ENCODE assay signal across 13 mouse cellular contexts in genomic region chr11:72963058-72963788, GRCm38 (mm10). TPM values are rescaled to one million over a fixed set of nuclear protein-coding genes. Genes with fewer than 3 reads are reported as not detected.
DNase-seq lines count a peak whose midpoint lies in the region; ATAC-seq and TF ChIP-seq lines count a peak whose summit lies in the region.
"Had no signal": no experiment of that assay in that cellular context is flagged by ENCODE, and none has a peak within 500 bp of the region (broad histone marks: within the 10 kb centered on the region; RNA-seq: fewer than 3 reads in every experiment).

No protein-coding gene starts in this region.

- peaks cover 48% of the 10 kb centered on the region for H3K79me2 ChIP-seq in CH12.LX (replicated peaks; ENCODE audit: control insufficient read depth, extremely low read depth, insufficient read depth, poor library complexity, severe bottlenecking)

- H3K4me3 ChIP-seq in kidney, embryonic 16.5 days (ENCODE audit: low read length) = no peak overlapping the region
- peak overlapping the region; percentile 75 to 95 (median 80) for H3K4me3 ChIP-seq in CH12.LX (replicated peaks in 1 of 3; ENCODE audit: low read depth in 2 of 3, low read length in 2 of 3, poor library complexity in 1 of 3)
- no peak overlapping the region for H3K4me3 ChIP-seq in intestine, embryonic 15.5 days (replicated peaks)
- peak overlapping the region; percentile 13 for H3K4me3 ChIP-seq in small intestine, adult 2 months (ENCODE audit: low read depth, low read length)
- no peak overlapping the region for H3K4me3 ChIP-seq in left cerebral cortex, adult 2 months
- H3K4me3 ChIP-seq: neural tube, embryonic 13.5 days had no signal

- TF ChIP-seq EP300 in CH12.LX (IDR thresholded peaks at IDR 0.05; ENCODE audit: low read length) = no peak

- no peaks in the 10 kb centered on the region for H3K9me3 ChIP-seq in kidney, embryonic 16.5 days (ENCODE audit: low read length)
- no peaks in the 10 kb centered on the region for H3K9me3 ChIP-seq in CH12.LX (replicated peaks; ENCODE audit: low read length)
- no peaks in the 10 kb centered on the region for H3K9me3 ChIP-seq in intestine, embryonic 15.5 days
- H3K9me3 ChIP-seq: neural tube, embryonic 13.5 days had no signal

- dilution Hi-C loops in CH12.LX (cut with MboI; ENCODE audit: extremely low pct_ligation_motif_present, extremely low pct_unique_long_range_greater_than_20kb, low sequenced_read_pairs) = no loop called here

- in situ Hi-C loops in CH12.LX (cut with MboI; ENCODE audit: low pct_ligation_motif_present, low pct_unique_long_range_greater_than_20kb, low sequenced_read_pairs) = no loop called here

- TF ChIP-seq CTCF in CH12.LX (conservative IDR thresholded peaks at IDR 0.05 in 1 of 2, IDR thresholded peaks at IDR 0.05 in 1 of 2; ENCODE audit: low read depth in 2 of 2, low read length in 2 of 2) = no peak
- no peak for TF ChIP-seq CTCF in small intestine, adult 2 months (IDR thresholded peaks at IDR 0.05; ENCODE audit: extremely low read depth, insufficient read length, insufficient replicate concordance, low read depth, low read length)
- no peak for TF ChIP-seq CTCF in left cerebral cortex, adult 2 months (IDR thresholded peaks at IDR 0.05)

- no peak for TF ChIP-seq RAD21 in CH12.LX (IDR thresholded peaks at IDR 0.05; ENCODE audit: low read depth, low read length)

- peak; percentile 65 for TF ChIP-seq POLR2A in CH12.LX (IDR thresholded peaks at IDR 0.05; ENCODE audit: low read depth, low read length)
- TF ChIP-seq POLR2A in small intestine, adult 2 months (IDR thresholded peaks at IDR 0.05; ENCODE audit: low read depth, low read length) = no peak

- 34% methylated on average over 7 of the region's 7 CpGs for WGBS in kidney, embryonic 16.5 days
- WGBS in intestine, embryonic 15.5 days = 27% methylated on average over 7 of the region's 7 CpGs
- WGBS in small intestine, adult 2 months = 58% methylated on average over 7 of the region's 7 CpGs

- no peak overlapping the region for H3K9ac ChIP-seq in kidney, embryonic 16.5 days (replicated peaks; ENCODE audit: low read length)
- peak overlapping the region; percentile 68 for H3K9ac ChIP-seq in CH12.LX (ENCODE audit: insufficient read depth, low read depth)
- H3K9ac ChIP-seq in intestine, embryonic 15.5 days = no peak overlapping the region
- H3K9ac ChIP-seq: neural tube, embryonic 13.5 days had no signal

- 0 out of 2 replicates have a peak, but pooled peaks have one; percentile 29 for ATAC-seq in kidney, embryonic 16.5 days (ENCODE audit: low FRiP score, low TSS enrichment)
- peak; percentile 51 for ATAC-seq in intestine, embryonic 15.5 days
- ATAC-seq: inflammation-experienced regulatory T-cells, adult 6 months; Patski had no signal

- H3K4me2 ChIP-seq in kidney, embryonic 16.5 days (replicated peaks; ENCODE audit: low read depth, low read length) = no peak overlapping the region
- peak overlapping the region; percentile 72 for H3K4me2 ChIP-seq in CH12.LX (ENCODE audit: insufficient read depth, low read depth, poor library complexity, severe bottlenecking)
- peak overlapping the region; percentile 22 for H3K4me2 ChIP-seq in intestine, embryonic 15.5 days (replicated peaks)
- H3K4me2 ChIP-seq: neural tube, embryonic 13.5 days had no signal

- intact Hi-C loops in left cerebral cortex, adult 2 months (cut with DNase I) = no loop called here

- H3K36me3 ChIP-seq in kidney, embryonic 16.5 days (ENCODE audit: insufficient read depth, low read length) = no peaks in the 10 kb centered on the region
- H3K36me3 ChIP-seq in CH12.LX (replicated peaks in 1 of 2; ENCODE audit: control insufficient read depth in 1 of 2, insufficient read depth in 1 of 2, low read length in 1 of 2) = peaks cover 30 to 40% of the 10 kb centered on the region in 2 experiments
- no peaks in the 10 kb centered on the region for H3K36me3 ChIP-seq in intestine, embryonic 15.5 days
- no peaks in the 10 kb centered on the region for H3K36me3 ChIP-seq in small intestine, adult 2 months (ENCODE audit: control insufficient read depth, insufficient read depth, low read length)
- H3K36me3 ChIP-seq: neural tube, embryonic 13.5 days had no signal

- peaks cover 35% of the 10 kb centered on the region for H3K4me1 ChIP-seq in kidney, embryonic 16.5 days (ENCODE audit: insufficient read depth, low read length)
- peaks cover 29 to 81% of the 10 kb centered on the region in 2 experiments for H3K4me1 ChIP-seq in CH12.LX (ENCODE audit: control insufficient read depth in 1 of 2, insufficient read depth in 2 of 2)
- peaks cover 53% of the 10 kb centered on the region for H3K4me1 ChIP-seq in intestine, embryonic 15.5 days (replicated peaks)
- H3K4me1 ChIP-seq in small intestine, adult 2 months (ENCODE audit: control insufficient read depth, insufficient read depth, insufficient read length, low read length) = peaks cover 30% of the 10 kb centered on the region

- no peak for DNase-seq in kidney, adult 9 months
- DNase-seq in CH12.LX (ENCODE audit: extremely low read depth) = no peak
- no peak for DNase-seq in lung, postnatal 25 days (ENCODE audit: low spot score)
- DNase-seq in left cerebral cortex, adult 2 months (ENCODE audit: extremely low spot score in 1 of 2, low spot score in 2 of 2) = no peak
- DNase-seq: cerebellum, adult 18-20 months; gastrocnemius, postnatal 10 days had no signal

- H3K27me3 ChIP-seq in kidney, embryonic 16.5 days (ENCODE audit: insufficient read depth, low read length) = peaks cover 30% of the 10 kb centered on the region
- H3K27me3 ChIP-seq in CH12.LX (replicated peaks) = no peaks in the 10 kb centered on the region
- H3K27me3 ChIP-seq in intestine, embryonic 15.5 days (replicated peaks) = peaks cover 11% of the 10 kb centered on the region
- H3K27me3 ChIP-seq in small intestine, adult 2 months (ENCODE audit: control insufficient read depth, insufficient read depth, low read length) = no peaks in the 10 kb centered on the region

- H3K27ac ChIP-seq in kidney, embryonic 16.5 days (ENCODE audit: low read length) = no peak overlapping the region
- peak overlapping the region; percentile 70 for H3K27ac ChIP-seq in CH12.LX (ENCODE audit: insufficient read depth, low read depth)
- H3K27ac ChIP-seq in intestine, embryonic 15.5 days = peak overlapping the region; percentile 69
- peak overlapping the region; percentile 47 for H3K27ac ChIP-seq in small intestine, adult 2 months (ENCODE audit: insufficient read depth, low read depth, low read length)
- no peak overlapping the region for H3K27ac ChIP-seq in left cerebral cortex, adult 2 months
- H3K27ac ChIP-seq: macrophage; neural tube, embryonic 13.5 days had no signal

TF ChIP-seq in CH12.LX, 34 proteins besides CTCF, POLR2A, EP300 and RAD21:
- TF ChIP-seq MEF2A (IDR thresholded peaks at IDR 0.05; ENCODE audit: borderline replicate concordance, low read depth, low read length) (0 out of 2 replicates have a peak, but pooled peaks have one; percentile 8), ZKSCAN1 (IDR thresholded peaks at IDR 0.05; ENCODE audit: borderline replicate concordance, low read depth, low read length) (no peak), MXI1 (IDR thresholded peaks at IDR 0.05; ENCODE audit: low read depth, low read length) (0 out of 2 replicates have a peak, but pooled peaks have one; percentile 57), ZMIZ1 (IDR thresholded peaks at IDR 0.05; ENCODE audit: low read depth, low read length) (peak; percentile 67; the same call in 1 of the 2 replicates), CHD1 (IDR thresholded peaks at IDR 0.05; ENCODE audit: low read depth, low read length) (peak; percentile 83), NELFE (IDR thresholded peaks at IDR 0.05; ENCODE audit: low read depth, low read length) (0 out of 2 replicates have a peak, but pooled peaks have one; percentile 26), IRF4 (IDR thresholded peaks at IDR 0.05; ENCODE audit: low read depth, low read length) (no peak), CHD2 (IDR thresholded peaks at IDR 0.05; ENCODE audit: low read length) (peak; percentile 54; the same call in 1 of the 2 replicates), USF1 (IDR thresholded peaks at IDR 0.05; ENCODE audit: low read depth, low read length) (no peak), POLR2AphosphoS2 (IDR thresholded peaks at IDR 0.05; ENCODE audit: low read depth, low read length) (no peak), TBP (conservative IDR thresholded peaks at IDR 0.05; ENCODE audit: low read depth, low read length) (no peak), BHLHE40 (IDR thresholded peaks at IDR 0.05; ENCODE audit: low read depth, low read length) (no peak), UBTF (IDR thresholded peaks at IDR 0.05; ENCODE audit: low read depth, low read length) (peak; percentile 60)

RNA-seq across cellular contexts. Expression of gene Atp2a3, which starts 2.3 kb away (rescaled TPM):
- 5.4 and 5.9 TPM in 2 replicates for polyA plus RNA-seq in kidney, embryonic 16.5 days (2015; fragmentation: Nextera tagmentation; extraction: Ambion mirVana)
- total RNA-seq in CH12.LX (2012; rRNA removed) (136 and 218 TPM in 2 replicates), CH12.LX (2014; rRNA removed) (44.1 and 61.4 TPM in 2 replicates)
- polyA plus RNA-seq in CH12.LX (2012; ENCODE audit: insufficient read length, low read depth) = 255 and 279 TPM in 2 replicates
- 23.5 and 25.5 TPM in 2 replicates for polyA plus RNA-seq in intestine, embryonic 15.5 days (2015; fragmentation: Nextera tagmentation; extraction: Ambion mirVana)
- polyA plus RNA-seq in small intestine, adult 2 months (2012; rRNA removed) = 113 and 128 TPM in 2 replicates
- 1 to 10 TPM; 6.9 to 7.0 TPM for total RNA-seq in left cerebral cortex, adult 2 months (2021)

RNA-seq across cellular contexts. Expression of gene P2rx1, which starts 35.7 kb away (rescaled TPM):
- polyA plus RNA-seq in kidney, embryonic 16.5 days (2015; fragmentation: Nextera tagmentation; extraction: Ambion mirVana) = 1.7 and 3.1 TPM in 2 replicates
- total RNA-seq in CH12.LX (2012; rRNA removed) (12.3 and 21.5 TPM in 2 replicates), CH12.LX (2014; rRNA removed) (15.9 and 18.9 TPM in 2 replicates)
- polyA plus RNA-seq in CH12.LX (2012; ENCODE audit: insufficient read length, low read depth) = 22.8 and 23.3 TPM in 2 replicates
- polyA plus RNA-seq in intestine, embryonic 15.5 days (2015; fragmentation: Nextera tagmentation; extraction: Ambion mirVana) = 14.3 and 27.7 TPM in 2 replicates
- 12.6 and 25.1 TPM in 2 replicates for polyA plus RNA-seq in small intestine, adult 2 months (2012; rRNA removed)
- under 1 TPM; 0.20 to 0.40 TPM for total RNA-seq in left cerebral cortex, adult 2 months (2021)
- polyA plus RNA-seq: inflammation-experienced regulatory T-cells, adult 6 months; Patski had no signal

RNA-seq across cellular contexts. Expression of gene Camkk1, which starts 55.6 kb away (rescaled TPM):
- polyA plus RNA-seq in kidney, embryonic 16.5 days (2015; fragmentation: Nextera tagmentation; extraction: Ambion mirVana) = 7.4 and 7.7 TPM in 2 replicates
- total RNA-seq in CH12.LX (2012; rRNA removed) (8.2 and 9.1 TPM in 2 replicates), CH12.LX (2014; rRNA removed) (5.1 and 6.8 TPM in 2 replicates)
- 5.0 and 5.4 TPM in 2 replicates for polyA plus RNA-seq in CH12.LX (2012; ENCODE audit: insufficient read length, low read depth)
- 8.5 and 8.6 TPM in 2 replicates for polyA plus RNA-seq in intestine, embryonic 15.5 days (2015; fragmentation: Nextera tagmentation; extraction: Ambion mirVana)
- 2.0 and 2.6 TPM in 2 replicates for polyA plus RNA-seq in small intestine, adult 2 months (2012; rRNA removed)
- 100 to 1,000 TPM; 118 to 126 TPM for total RNA-seq in left cerebral cortex, adult 2 months (2021)
- polyA plus RNA-seq: macrophage had no signal

Comparison
In these comparisons a context has a peak if more than half of its experiments do, and no peak if none do; other contexts are left out.
1. H3K27ac ChIP-seq: peak in CH12.LX (single experiment), intestine, embryonic 15.5 days (single experiment) and small intestine, adult 2 months (single experiment); none in kidney, embryonic 16.5 days (single experiment) and left cerebral cortex, adult 2 months (single experiment).
2. H3K4me3 ChIP-seq: peak in CH12.LX (3 of 3) and small intestine, adult 2 months (single experiment); none in kidney, embryonic 16.5 days (single experiment), intestine, embryonic 15.5 days (single experiment) and left cerebral cortex, adult 2 months (single experiment).